Mouse (Mus musculus): Measurements from ENCODE around the gene Gcnt7.

Gene Gcnt7

GRCm38 (mm10) chr2:172401116-172401825, 57.1 kb downstream of the Gcnt7 start:
- no peak for DNase-seq

Data from right cerebral cortex, postnatal 25 days (tissue).